Mouse (Mus musculus) cortical plate, adult 2 months (tissue): ENCODE measurements around the gene Ptprm.

Experiments
- CTCF ChIP-seq: fragments of 200-500 bp; IDR thresholded peaks from 2 replicates; pipeline ENCODE4 v1.5.1; 2011; ENCODE audit warnings: mild to moderate bottlenecking, control low read depth, low read length; ENCODE audit not compliant: insufficient read depth; ENCODE audit errors: extremely low read depth
- POLR2A ChIP-seq: fragments of 200-500 bp; IDR thresholded peaks from 2 replicates; pipeline ENCODE4 v1.6.1; 2011; ENCODE audit warnings: mild to moderate bottlenecking, low read length, control low read depth; ENCODE audit not compliant: insufficient read depth; ENCODE audit errors: extremely low read depth

- TF ChIP-seq CTCF: peak; percentile 46
- TF ChIP-seq POLR2A: no peak
Observed at GRCm38 (mm10) chr17:67140502-67140901, 213.8 kb downstream of the Ptprm start.
